Mouse (Mus musculus) embryo, embryonic 10.5 days (tissue): ENCODE results near the gene Ffar3.
A peak's percentile ranks its signal among the peaks of the same experiment; 100 is the strongest.
"Not testable (repeated sequence)": the region's sequence is repeated elsewhere in the genome, so short reads cannot be mapped to it uniquely, and the experiment has no call there.

Experiments
- DNase-seq: peaks from one replicate; pipeline ENCODE4 v3.0.0-alpha.2; 2015; ENCODE audit warnings: low spot score

Gene Ffar3

GRCm38 (mm10) chr7:30844676-30845297, 11.2 kb downstream of the Ffar3 start:
- DNase-seq, result no peak

DNA sequence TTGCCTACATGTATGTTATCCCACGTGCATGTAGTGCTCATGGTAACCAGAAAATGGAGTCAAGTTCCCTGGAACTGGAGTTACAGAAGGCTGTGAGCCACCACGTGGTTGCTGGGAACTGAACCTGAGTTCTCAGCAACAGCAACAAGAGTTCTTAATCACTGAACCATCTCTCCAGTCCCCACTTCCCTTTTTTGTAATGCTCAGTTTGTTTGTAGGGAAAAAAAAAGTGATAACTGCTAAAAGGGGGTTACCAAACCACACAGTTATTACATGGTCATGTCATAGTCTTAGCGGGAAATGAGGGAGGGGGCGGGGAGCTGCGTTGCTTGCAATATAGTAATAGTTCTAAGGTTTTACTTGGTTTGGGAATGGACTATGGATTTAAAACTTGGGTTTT, 13.9 kb downstream of the Ffar3 start:
- no peak for DNase-seq

DNA sequence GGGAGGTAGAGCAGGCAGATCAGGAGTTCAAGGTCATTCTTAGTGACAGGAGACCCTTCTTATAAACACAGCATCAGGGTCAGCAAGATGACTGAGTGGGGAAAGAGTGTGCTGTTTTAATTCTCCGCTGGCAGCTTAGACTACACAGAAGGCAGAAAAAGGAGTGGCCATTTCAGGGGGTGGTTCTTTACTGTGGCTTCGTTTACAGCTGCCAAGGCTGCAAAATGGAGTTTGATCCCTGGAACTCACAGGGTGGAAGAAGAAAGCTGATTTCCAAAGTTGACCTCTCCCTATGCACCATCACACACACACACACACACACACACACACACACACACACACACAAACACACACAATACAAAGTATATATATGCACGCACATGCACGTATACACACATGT, 14.6 kb downstream of the Ffar3 start:
- DNase-seq, result no peak

- DNase-seq, result no peak
Observed at GRCm38 (mm10) chr7:30840306-30840705, 15.7 kb downstream of the Ffar3 start.

GRCm38 (mm10) chr7:30837277-30837676, 18.7 kb downstream of the Ffar3 start:
- no peak for DNase-seq

DNA sequence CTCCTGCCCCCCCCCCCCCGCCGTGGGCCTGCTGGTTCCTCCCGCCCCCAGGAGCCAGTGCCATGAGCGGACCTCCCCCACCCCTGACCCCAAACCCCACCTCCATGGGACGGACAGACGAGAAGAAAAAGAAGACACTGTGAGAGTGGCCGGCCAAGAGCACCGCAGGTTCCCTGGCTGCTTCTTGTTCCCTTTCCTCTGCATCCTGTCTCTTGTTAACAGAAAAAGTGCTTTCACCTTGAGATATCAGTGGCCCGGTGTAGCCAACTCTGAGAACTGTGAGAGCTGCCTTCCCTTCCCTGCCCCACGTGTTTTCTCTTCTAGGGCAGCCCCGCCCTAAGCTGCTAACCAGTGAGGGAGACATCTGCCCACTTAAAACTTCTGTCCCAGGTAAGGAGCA, 23.3 kb downstream of the Ffar3 start:
- DNase-seq, result not testable (repeated sequence)

DNA sequence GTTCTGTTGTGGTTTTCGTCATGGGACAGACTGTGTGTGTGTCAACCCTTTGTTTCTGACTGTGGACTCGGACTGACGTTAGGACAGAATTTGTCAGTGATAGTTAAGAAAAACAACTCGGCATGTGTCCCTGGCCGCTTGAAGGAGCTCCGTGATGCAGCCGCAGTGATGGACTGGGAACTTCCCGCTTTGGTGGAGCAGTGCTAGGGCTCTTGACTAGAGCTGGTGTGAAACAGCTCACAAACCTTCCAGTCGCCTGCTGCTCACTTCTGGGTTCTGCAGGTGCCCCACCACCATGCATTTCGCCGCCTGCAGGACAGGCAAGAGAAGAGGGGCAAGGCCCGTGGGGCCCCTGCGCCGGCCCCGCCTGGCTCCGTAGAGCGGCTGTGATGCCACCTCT, 23.7 kb downstream of the Ffar3 start:
- DNase-seq, result no peak

DNA sequence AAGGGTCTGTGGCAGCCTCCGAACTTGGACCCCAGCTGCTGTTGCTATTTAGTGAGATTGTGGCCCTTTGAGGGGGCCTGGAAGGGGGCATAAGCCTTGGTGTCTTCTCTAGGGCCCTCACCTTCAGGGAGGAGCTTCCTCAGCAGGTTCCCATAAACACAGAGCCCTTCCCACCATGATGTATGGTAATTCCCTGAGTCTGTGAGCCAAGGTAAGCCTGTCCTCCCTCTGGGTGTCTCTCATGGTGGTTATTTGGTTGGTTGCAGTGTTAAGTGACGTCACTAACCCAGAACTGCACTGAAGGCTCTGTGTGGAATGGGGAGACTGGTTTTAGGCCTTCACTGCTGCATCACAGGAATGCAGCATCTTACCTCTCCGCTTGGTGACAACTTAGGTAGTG, 26.6 kb downstream of the Ffar3 start:
- DNase-seq, result no peak

DNA sequence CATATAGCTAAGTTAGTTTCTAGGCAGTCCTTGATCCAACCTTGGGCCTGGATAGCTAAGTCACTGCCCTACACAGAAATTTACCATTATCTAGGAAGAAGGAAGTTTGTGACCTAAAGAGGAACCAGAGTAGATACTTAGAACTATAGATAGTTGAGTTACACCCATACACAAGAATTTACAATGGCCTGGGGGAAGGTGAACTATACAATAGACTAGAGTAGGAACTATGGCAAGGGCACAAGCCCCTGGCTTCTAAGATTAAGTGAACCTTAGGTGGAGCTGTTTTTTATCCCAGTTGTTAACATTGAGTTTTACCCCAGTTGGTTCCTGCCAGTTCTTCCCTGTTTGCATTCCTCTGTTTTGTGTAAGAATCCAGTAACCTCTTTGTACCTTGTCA, 27.1 kb downstream of the Ffar3 start:
- DNase-seq, result not testable (repeated sequence)

- DNase-seq, result no peak
Observed at GRCm38 (mm10) chr7:30826660-30827059, 29.3 kb downstream of the Ffar3 start.

- DNase-seq, result no peak
Observed at GRCm38 (mm10) chr7:30824306-30824705, 31.7 kb downstream of the Ffar3 start.

- DNase-seq, result no peak
Observed at GRCm38 (mm10) chr7:30823675-30824074, 32.3 kb downstream of the Ffar3 start, which contains the start of gene Ffar2. Gene Ffar2 (minus strand): TSS chr7:30823775.

GRCm38 (mm10) chr7:30821532-30821931, 34.4 kb downstream of the Ffar3 start:
- no peak for DNase-seq

DNA sequence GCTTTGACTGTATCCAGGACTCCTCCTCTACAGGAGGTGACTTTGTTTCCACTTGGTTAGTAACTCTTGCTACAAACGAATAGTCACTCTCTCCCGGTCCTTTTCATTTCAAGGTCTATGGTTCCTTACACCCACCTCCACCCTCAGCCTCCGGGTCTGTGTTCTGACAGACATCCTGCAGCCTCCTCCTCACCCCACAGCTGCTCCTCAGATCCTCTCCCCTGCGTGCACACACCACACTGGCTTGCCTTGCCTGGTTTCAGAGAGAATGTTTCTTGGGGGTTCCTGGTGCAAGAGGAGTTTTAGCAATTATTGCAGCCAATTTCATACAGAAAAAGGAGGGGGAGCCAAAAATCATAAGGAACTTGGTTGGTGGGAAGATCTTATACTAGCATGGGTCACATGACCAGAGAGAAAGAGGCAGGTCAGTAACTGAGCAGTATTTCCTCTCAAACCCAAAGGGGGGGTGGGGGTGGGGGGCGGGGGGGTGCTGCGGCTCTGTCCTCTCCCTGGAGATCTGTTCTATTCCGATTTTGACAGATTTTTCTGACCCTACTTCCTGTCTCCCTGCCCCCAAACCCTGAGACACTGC, 35.0 kb downstream of the Ffar3 start:
- no peak for DNase-seq

- DNase-seq, result no peak
Observed at GRCm38 (mm10) chr7:30820131-30820530, 35.8 kb downstream of the Ffar3 start.

DNA sequence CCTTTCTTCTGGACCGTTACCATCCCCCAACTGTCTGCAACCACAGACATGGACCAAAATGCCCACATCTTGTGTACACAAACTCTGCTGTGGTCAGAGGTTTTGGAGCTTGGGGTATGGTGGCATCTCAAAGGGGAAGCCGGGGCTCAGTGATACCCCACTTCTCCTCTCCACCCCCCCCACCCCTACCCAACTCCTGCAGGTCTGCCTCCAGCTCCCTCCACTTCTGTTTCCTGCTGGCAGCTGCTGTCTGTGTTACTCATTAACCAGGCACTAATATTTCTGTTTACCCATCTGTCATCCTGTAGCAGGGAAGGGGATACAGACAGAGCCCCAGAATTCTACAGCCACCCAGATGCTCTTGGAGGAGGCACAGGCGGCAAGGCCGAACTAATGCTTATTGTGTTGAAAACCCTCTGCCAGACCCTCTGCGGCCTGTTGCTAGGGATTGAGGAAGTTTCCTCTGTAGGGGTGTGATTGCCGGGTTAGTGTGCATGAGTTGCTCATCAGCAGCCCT, 43.6 kb downstream of the Ffar3 start:
- DNase-seq, result no peak

- DNase-seq, result no peak
Observed at GRCm38 (mm10) chr7:30811757-30812290, 44.2 kb downstream of the Ffar3 start.

GRCm38 (mm10) chr7:30810319-30810718, 45.7 kb downstream of the Ffar3 start:
- DNase-seq, result no peak

- DNase-seq, result peak; percentile 10
Observed at GRCm38 (mm10) chr7:30805924-30806323, 50.1 kb downstream of the Ffar3 start.
